Mouse (Mus musculus): ENCODE data around the gene Hmx1. TPM values are rescaled to one million over a fixed set of nuclear protein-coding genes. Genes with fewer than 3 reads are reported as not detected.

The Hmx1 gene
- total RNA-seq, 4 experiments from 2014 or later: not detected

GRCm38 (mm10) chr5:35397642-35398309 is 8.9 kb downstream of the Hmx1 start:
- DNase-seq (ENCODE audit: low spot score in 2 of 2): no peak

GRCm38 (mm10) chr5:35398310-35398910 is 9.5 kb downstream of the Hmx1 start:
- DNase-seq (ENCODE audit: low spot score in 2 of 2): no peak

GRCm38 (mm10) chr5:35399061-35399460 is 10.2 kb downstream of the Hmx1 start:
- no peak for DNase-seq (ENCODE audit: low spot score in 2 of 2)

GRCm38 (mm10) chr5:35399704-35400320 is 10.9 kb downstream of the Hmx1 start:
- DNase-seq (ENCODE audit: low spot score in 2 of 2): no peak

GRCm38 (mm10) chr5:35401240-35401639 is 12.3 kb downstream of the Hmx1 start:
- DNase-seq (ENCODE audit: low spot score in 2 of 2): no peak

- DNase-seq (ENCODE audit: low spot score in 2 of 2): no peak
Measured at GRCm38 (mm10) chr5:35407411-35407930, 18.6 kb downstream of the Hmx1 start.

- DNase-seq (ENCODE audit: low spot score in 2 of 2): no peak
Measured at GRCm38 (mm10) chr5:35411028-35411427, 22.1 kb downstream of the Hmx1 start.

- DNase-seq (ENCODE audit: low spot score in 2 of 2): no peak
Measured at GRCm38 (mm10) chr5:35412833-35413232, 23.9 kb downstream of the Hmx1 start.

- DNase-seq (ENCODE audit: low spot score in 2 of 2): no peak
Measured at GRCm38 (mm10) chr5:35417707-35418106, 28.8 kb downstream of the Hmx1 start.

- DNase-seq (ENCODE audit: low spot score in 2 of 2): no peak
Measured at GRCm38 (mm10) chr5:35421622-35422021, 32.7 kb downstream of the Hmx1 start.

GRCm38 (mm10) chr5:35425218-35425617 is 36.3 kb downstream of the Hmx1 start:
- no peak for DNase-seq (ENCODE audit: low spot score in 2 of 2)

- DNase-seq (ENCODE audit: low spot score in 2 of 2): no peak
Measured at GRCm38 (mm10) chr5:35427901-35428300, 39.0 kb downstream of the Hmx1 start.

GRCm38 (mm10) chr5:35428421-35428820 is 39.5 kb downstream of the Hmx1 start:
- DNase-seq (ENCODE audit: low spot score in 2 of 2): no peak

GRCm38 (mm10) chr5:35432098-35432497 is 43.2 kb downstream of the Hmx1 start:
- DNase-seq (ENCODE audit: low spot score in 2 of 2): no peak

- DNase-seq (ENCODE audit: low spot score in 2 of 2): no peak
Measured at GRCm38 (mm10) chr5:35434038-35434437, 45.1 kb downstream of the Hmx1 start.

- DNase-seq (ENCODE audit: low spot score in 2 of 2): no peak
Measured at GRCm38 (mm10) chr5:35434703-35435102, 45.8 kb downstream of the Hmx1 start.

GRCm38 (mm10) chr5:35438805-35439204 is 49.9 kb downstream of the Hmx1 start:
- no peak for DNase-seq (ENCODE audit: low spot score in 2 of 2)

- DNase-seq (ENCODE audit: low spot score in 2 of 2): no peak
Measured at GRCm38 (mm10) chr5:35440459-35440858, 51.6 kb downstream of the Hmx1 start.

- no peak for DNase-seq (ENCODE audit: low spot score in 2 of 2)
Measured at GRCm38 (mm10) chr5:35441411-35441810, 52.5 kb downstream of the Hmx1 start.

GRCm38 (mm10) chr5:35444731-35445130 is 55.8 kb downstream of the Hmx1 start:
- no peak for DNase-seq (ENCODE audit: low spot score in 2 of 2)

GRCm38 (mm10) chr5:35447656-35448443 is 58.9 kb downstream of the Hmx1 start:
- no peak for DNase-seq (ENCODE audit: low spot score in 2 of 2)

Measured in gastrocnemius, adult 8-10 months (tissue).